Mouse (Mus musculus) adrenal gland (tissue): ENCODE measurements around the gene Miox.

Experiments used
- intact Hi-C: fragments of 180-260 bp; cut with DNase I; formaldehyde crosslinking; loops from one replicate; pipeline ENCODE4 v1.15.1; 2025
- long read RNA-seq, 2 experiments: library from polyadenylated mRNA; unstranded; transcript quantifications; one replicate each; pipeline ENCODE4 v2.0.0; 2020; ENCODE audit warnings: borderline replicate concordance in 1 of 2; ENCODE audit not compliant: insufficient replicate concordance in 1 of 2

The Miox gene
- long read RNA-seq, experiment 1, result 0 reads
- long read RNA-seq, experiment 2, result 0 reads

GRCm38 (mm10) chr15:89334271-89334670 lies at the start of gene Miox:
Gene Miox, plus strand, starts transcription at chr15:89334398.
- intact Hi-C loops, result no loop called here

DNA sequence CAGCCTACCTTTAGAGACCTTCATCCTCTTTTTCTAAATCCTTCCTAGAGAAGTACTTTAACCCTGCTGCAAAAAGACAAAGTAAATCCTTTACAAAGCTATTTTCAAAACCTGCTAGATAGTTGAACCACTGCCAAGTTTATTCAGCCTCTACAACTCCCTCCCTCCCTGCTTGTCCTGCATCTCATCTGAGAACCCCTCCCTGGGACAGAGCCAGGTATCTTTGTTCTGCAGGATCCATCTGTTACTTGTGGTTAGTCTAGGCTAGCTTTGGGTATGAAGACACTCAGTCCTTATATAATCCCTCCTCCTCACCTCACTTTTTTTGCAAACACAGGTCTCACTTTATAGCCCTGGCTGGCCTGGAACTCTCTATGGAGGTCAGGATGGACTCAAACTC lies 49.2 kb upstream of the Miox start:
- intact Hi-C loops, result no loop called here

GRCm38 (mm10) chr15:89285478-89285877 lies 48.7 kb upstream of the Miox start:
- intact Hi-C loops, result no loop called here

- intact Hi-C loops, result no loop called here
Measured at GRCm38 (mm10) chr15:89286114-89286513, 48.1 kb upstream of the Miox start.

- intact Hi-C loops, result no loop called here
Measured at GRCm38 (mm10) chr15:89286582-89286981, 47.6 kb upstream of the Miox start.

DNA sequence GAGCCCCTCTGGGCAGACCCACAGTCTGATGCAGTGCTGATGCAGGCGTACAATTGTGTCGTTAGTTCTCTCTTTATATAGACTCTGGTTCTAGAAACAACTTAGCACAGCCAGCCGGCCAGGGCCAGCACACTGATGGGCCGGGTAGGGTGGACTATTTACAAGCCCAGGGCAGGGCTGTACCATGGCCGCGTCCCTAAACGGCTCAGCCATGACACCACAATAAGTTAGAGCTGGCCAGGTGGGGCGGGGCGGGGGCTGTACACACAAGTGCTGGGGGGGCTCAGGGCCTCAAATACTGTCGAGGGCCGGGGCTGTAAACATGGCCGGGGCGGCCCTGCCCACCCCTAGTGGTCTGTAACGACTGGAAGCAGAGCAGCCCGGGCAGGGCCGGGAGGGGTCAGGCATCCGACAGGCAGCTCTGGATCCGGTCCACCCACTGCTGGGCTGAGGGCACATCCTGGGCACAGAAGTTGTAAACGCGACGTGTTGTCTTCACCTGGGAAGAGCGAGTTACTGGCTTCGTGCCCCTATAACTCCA lies 45.9 kb upstream of the Miox start:
- intact Hi-C loops, result no loop called here

DNA sequence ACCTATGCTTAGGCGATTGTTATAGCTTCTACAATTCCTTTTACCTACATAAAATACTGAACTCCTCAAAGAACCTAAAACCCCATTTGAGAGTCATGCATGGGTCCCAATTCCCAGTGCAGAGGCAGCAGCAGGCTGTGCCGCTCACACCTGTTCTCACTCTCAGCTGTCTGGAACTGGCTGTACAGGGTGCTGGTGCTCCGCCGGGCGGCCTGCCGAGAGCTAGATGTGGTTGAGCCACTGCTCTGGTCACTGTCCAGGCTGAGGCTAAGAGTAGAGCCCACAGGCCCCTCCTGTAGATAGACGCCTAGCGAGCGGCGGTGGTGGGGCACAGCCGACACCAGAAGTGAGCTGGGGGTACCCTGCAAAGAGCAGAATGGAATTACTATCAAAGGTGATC lies 44.7 kb upstream of the Miox start:
- intact Hi-C loops, result no loop called here

DNA sequence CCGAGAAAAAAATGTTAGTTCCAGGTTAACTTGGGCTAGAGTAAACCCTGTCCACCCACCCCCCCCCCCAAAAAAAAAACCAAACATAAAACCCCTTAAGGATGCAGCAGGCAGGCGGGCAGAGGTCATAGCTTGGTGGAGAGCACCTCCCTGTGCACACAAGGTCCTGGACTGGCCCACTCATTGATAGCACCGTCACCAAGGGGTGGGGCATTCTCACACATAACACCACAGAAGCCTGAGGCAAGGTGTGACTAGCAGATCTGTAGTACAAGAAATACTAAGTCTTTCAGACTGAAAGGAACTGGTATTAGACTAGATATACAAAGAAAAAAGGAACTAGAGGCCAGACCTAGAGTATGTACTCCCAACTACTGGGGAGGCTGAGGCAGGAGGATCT lies 42.7 kb upstream of the Miox start:
- intact Hi-C loops, result no loop called here

DNA sequence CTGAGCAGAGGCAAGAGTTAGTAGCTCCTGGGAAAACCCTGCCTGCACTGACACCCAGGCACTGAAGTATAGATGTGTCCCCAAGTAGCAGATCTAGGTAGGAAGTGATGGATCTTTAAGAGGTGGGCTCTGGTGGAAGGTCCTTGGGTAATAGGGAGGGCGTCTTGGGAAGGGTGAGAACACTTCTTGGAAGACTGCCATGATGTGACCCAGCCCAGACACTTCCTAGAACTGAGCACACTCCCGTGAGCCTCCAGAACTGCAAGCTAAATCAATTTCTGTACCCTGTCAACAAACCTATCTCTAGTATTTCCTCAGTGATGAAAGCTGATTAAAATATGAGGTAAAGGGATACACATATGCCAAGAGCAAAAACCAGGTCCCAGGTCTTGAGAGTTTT lies 41.4 kb upstream of the Miox start:
- intact Hi-C loops, result no loop called here

GRCm38 (mm10) chr15:89293778-89294177 lies 40.4 kb upstream of the Miox start:
- intact Hi-C loops, result no loop called here

DNA sequence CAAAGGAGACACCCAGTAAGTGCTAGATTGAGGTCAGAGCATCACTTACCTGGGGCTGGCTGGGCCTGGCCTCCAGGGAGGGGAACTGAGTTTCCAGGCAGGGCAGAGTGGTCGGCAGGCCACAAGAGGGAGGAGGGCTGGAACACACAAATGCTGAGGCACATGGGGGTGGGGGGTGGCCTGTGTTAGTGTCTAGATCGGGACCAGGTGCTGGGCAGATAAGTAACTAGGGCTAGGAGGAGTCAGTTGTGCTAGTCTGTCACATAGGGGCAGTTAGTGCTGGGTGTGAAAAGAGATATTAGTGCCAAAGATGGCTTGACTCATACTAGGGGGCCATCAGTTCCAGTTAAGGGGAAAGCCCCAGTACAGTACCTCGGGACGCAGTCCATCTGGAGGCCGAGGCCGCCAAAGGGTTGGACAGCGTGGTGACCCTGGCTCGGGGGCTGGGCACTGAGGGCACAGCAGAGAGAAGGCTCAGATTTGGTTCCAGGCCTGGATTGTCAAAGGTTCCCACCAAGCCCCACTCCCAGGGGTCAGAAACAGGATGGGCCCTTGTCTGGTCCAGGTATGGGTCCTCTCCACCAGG lies 38.5 kb upstream of the Miox start:
- intact Hi-C loops, result no loop called here

GRCm38 (mm10) chr15:89296465-89296864 lies 37.7 kb upstream of the Miox start:
- intact Hi-C loops, result no loop called here

GRCm38 (mm10) chr15:89297695-89298094 lies 36.5 kb upstream of the Miox start:
- intact Hi-C loops, result no loop called here

DNA sequence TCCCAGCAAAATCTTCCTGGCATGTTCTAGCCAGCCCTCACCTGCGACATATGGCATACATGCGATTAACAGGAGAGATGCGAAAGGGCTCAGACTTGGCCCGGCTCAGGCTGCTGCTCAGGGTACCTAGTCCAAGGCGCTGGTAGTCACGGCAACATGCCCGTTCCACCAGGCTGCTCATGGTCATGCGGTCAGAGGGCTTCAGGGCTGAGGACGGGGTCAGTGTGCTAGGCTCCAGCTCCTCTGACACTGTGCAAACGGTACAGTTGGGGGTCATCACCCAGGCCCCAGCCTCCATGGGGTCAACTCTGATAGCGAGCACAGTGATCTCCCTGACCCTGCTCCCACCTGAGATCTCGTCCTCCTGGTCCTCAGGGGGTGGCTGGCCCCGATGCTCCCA lies 34.0 kb upstream of the Miox start:
- intact Hi-C loops, result no loop called here

- intact Hi-C loops, result no loop called here
Measured at GRCm38 (mm10) chr15:89300600-89300999, 33.6 kb upstream of the Miox start.

DNA sequence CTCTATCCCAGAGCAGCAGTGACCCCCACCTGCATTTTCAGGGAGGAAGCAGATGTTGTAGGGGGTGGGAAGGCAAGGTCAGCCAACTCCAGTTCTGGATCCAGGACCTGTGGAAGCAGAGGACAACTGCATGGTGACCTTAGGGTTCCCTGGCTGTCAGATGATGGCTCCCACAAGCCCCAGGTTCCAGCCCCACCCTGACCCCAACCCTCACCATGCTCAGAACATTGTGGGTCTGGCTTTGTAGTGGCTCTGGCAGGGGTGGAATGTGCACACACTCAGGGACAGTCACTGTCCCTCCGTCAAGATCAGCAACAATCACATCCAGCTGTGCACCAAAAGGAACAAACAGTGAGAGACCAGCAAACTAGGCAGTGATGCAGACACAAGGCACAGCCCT lies 28.2 kb upstream of the Miox start:
- intact Hi-C loops, result no loop called here

- intact Hi-C loops, result no loop called here
Measured at GRCm38 (mm10) chr15:89307461-89307860, 26.7 kb upstream of the Miox start.

GRCm38 (mm10) chr15:89308406-89309139 lies 25.6 kb upstream of the Miox start:
- intact Hi-C loops, result no loop called here

DNA sequence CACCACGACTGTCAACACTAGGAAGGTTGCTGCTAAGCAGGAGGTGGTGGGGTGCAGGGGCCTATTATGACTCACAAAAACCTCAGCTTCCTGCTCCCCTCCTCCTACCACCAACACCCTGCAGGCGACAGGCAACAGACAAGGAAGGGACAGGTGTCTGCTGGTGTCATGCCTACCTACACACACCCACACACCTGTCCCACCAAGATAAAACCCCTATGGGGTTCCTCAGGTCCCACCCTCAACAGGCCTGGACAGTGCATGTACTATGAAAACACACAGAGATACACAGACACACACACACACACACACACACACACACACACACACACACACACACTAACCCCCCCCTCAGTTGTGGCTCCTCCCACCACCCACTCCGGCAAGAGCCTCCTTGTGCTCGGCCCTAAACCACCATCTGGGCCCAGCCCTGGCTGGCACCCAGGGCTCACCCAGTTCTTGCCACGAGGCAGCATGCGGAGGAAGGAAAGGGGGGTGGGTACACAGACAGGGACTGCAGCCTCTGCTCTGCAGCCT lies 24.2 kb upstream of the Miox start:
- intact Hi-C loops, result no loop called here

DNA sequence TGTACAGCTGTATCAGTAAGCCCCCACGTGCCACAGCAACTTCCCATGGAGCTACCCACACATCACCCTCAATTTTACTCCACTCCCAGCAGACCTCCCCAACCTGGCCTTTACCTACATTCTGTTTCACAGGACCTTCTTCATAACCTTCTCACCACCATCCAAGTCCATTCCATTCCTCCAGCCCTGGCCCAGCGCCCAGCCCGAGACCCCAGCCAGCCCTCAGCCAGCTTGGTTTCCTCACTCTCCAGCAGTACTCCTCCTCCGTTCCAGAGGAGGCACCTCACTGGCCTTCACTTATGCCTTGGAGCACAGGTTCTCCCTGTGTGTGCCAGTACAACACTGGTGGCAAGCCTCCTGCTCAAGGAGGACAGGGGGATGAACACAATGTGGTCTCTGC lies 20.8 kb upstream of the Miox start:
- intact Hi-C loops, result no loop called here

DNA sequence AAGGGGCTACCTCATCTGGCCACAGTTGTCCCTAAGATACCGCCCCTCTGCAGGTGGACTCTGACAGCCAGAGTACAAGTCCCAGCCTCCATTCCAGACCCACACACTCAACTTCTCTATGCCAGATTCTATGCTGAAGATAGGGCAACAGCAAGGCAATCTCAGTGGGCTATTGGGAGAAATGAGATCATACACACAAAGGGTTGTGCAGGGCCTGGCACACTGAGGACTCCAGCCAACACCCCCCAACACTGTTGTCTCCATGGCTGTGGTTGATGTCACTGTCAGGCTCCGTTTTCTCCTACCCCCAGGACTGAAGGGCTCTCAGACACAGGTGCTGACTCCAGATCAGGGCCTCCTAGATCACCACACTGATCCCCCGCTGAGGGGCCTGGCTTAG lies 20.1 kb upstream of the Miox start:
- intact Hi-C loops, result no loop called here

DNA sequence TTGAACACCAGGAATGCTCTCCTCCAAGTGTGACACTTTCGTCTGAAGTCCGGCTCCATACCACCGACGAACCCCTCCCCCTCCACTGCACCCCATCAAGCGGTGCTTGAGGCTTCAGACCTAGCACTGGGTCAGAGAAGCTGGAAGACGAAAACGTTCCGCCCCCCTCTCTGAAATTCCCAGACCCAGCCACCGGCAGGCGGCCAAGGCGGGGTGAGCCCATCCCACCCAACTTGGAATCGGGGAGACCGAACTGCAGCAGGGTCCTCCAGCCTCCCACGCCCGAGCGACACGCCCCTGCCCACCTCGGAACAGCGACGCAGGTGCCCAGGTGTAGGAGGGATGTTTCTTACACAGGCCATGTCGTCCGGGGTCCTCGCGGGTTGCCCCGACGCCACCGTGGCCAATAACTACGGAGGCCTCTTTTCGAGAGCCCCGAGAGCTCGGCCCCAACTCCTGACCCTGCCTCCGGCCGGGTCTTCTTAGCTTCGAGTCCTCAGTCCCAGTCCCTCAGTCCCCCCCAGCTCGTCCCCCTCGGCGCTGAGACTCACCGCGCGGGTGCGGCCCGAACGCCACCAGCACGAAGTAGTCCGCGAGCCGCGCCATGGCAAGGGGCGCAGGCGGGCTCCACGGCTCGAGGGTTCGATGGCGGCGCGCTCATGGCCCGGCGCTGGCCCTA lies 19.5 kb upstream of the Miox start:
- intact Hi-C loops, result no loop called here
